In the genomic region with DNA sequence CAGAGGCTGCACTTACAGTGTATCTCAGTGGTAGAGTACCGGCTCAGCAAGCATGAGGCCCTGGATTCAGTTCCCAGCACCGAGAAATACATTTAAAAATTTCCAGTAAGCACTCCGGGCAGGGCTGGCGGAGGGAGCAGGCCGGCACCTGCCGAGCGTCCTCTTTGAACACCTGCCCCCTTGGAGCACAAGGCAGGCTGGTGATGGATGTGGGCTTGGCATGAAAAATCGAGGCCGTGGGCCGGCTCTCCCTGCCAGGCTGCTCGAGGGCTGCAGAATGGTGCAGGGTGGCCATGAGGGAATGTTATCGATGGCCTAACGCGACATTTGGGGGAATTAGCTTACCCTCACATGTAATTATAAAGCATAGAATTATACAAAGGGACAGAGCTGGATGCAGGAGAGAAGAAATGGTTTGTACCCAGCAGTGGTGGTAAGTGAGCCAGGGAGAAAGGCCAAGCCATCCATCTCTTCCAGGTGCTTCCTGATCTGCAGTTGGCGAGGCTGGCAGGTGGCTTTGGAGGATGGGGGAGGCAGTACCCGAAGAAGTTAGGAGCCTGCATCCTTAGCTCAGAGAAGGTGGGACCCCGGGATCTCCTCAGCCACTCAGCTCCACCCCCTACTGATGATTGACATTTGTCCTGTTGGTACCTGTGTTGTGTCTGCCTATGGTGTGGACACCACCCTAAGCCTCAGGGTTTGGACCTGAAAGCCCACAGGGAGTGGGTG, we compare ENCODE assay signal across 13 mouse cellular contexts. TPM values are rescaled to one million over a fixed set of nuclear protein-coding genes. Genes with fewer than 3 reads are reported as not detected.
"Had no signal": no experiment of that assay in that cellular context is flagged by ENCODE, and none has a peak within 500 bp of the region (broad histone marks: within the 10 kb centered on the region; RNA-seq: fewer than 3 reads in every experiment).

No protein-coding gene starts in this region.

- H3K4me3 ChIP-seq: left cerebral cortex, adult 2 months; limb, embryonic 15.5 days; liver, embryonic 13.5 days; lung, embryonic 15.5 days; megakaryocyte, embryonic 14.5 days; midbrain, embryonic 12.5 days had no signal

- ATAC-seq: liver, postnatal 0 days had no signal

- H3K4me2 ChIP-seq: limb, embryonic 15.5 days; liver, embryonic 13.5 days; lung, embryonic 15.5 days; midbrain, embryonic 12.5 days had no signal

- H3K4me1 ChIP-seq: lung, embryonic 15.5 days; megakaryocyte, embryonic 14.5 days had no signal

- DNase-seq: kidney, postnatal 10 days; liver, embryonic 13.5 days; liver, postnatal 0 days; lung, postnatal 14 days; right cerebral cortex, adult 18-20 months; right cerebral cortex, postnatal 25 days; thymus, postnatal 4 days had no signal

- H3K27ac ChIP-seq: left cerebral cortex, adult 2 months; limb, embryonic 15.5 days; liver, embryonic 13.5 days; lung, embryonic 15.5 days; macrophage; midbrain, embryonic 12.5 days had no signal

- H3K27me3 ChIP-seq: limb, embryonic 15.5 days; lung, embryonic 15.5 days had no signal

- H3K36me3 ChIP-seq: limb, embryonic 15.5 days; liver, embryonic 13.5 days; lung, embryonic 15.5 days; midbrain, embryonic 12.5 days had no signal

- H3K9me3 ChIP-seq: limb, embryonic 15.5 days; liver, embryonic 13.5 days; lung, embryonic 15.5 days; megakaryocyte, embryonic 14.5 days; midbrain, embryonic 12.5 days had no signal

- H3K9ac ChIP-seq: limb, embryonic 15.5 days; liver, embryonic 13.5 days; liver, postnatal 0 days; lung, embryonic 15.5 days; midbrain, embryonic 12.5 days had no signal

RNA-seq across cellular contexts. Expression of a gene that starts 51.2 kb away (rescaled TPM):
- polyA plus RNA-seq: liver, postnatal 0 days; macrophage had no signal
